Mouse (Mus musculus) stomach, postnatal 0 days (tissue): ENCODE measurements around the gene Sema6d. TPM values are rescaled to one million over a fixed set of nuclear protein-coding genes. Genes with fewer than 3 reads are reported as not detected.

Experiments
- ATAC-seq: fragments of 200-750 bp; cut with Nextera tagmentation; 2 replicates; pipeline ENCODE4 v1.8.0; 2017; ENCODE audit not compliant: low FRiP score, low TSS enrichment
- DNase-seq: peaks from one replicate; pipeline ENCODE4 v3.0.0-alpha.2; 2016; ENCODE audit warnings: low spot score
- H3K27ac ChIP-seq: fragments of 300-500 bp; sonication (generic); replicated peaks from 2 replicates; pipeline ENCODE4 v1.5.1; 2014; ENCODE audit warnings: mild to moderate bottlenecking, control low read depth
- H3K27me3 ChIP-seq: fragments of 300-500 bp; sonication (generic); 2 replicates; pipeline ENCODE4 v1.6.1; 2014; ENCODE audit warnings: low read length; ENCODE audit not compliant: control insufficient read depth, insufficient read depth
- H3K36me3 ChIP-seq: fragments of 300-500 bp; sonication (generic); 2 replicates; pipeline ENCODE4 v1.6.1; 2014; ENCODE audit warnings: low read length, mixed read lengths; ENCODE audit not compliant: control insufficient read depth, insufficient read depth
- H3K4me1 ChIP-seq: fragments of 300-500 bp; sonication (generic); replicated peaks from 2 replicates; pipeline ENCODE4 v1.6.1; 2014; ENCODE audit warnings: antibody characterized with exemption; ENCODE audit not compliant: control insufficient read depth, insufficient read depth
- H3K4me2 ChIP-seq: fragments of 300-500 bp; sonication (generic); replicated peaks from 2 replicates; pipeline ENCODE4 v1.6.1; 2014; ENCODE audit warnings: low read depth, mild to moderate bottlenecking, control low read depth, moderate library complexity
- H3K4me3 ChIP-seq: fragments of 300-500 bp; sonication (generic); 2 replicates; pipeline ENCODE4 v1.5.1; 2014; ENCODE audit warnings: low read depth, low read length, control low read depth
- H3K9ac ChIP-seq: fragments of 300-500 bp; sonication (generic); 2 replicates; pipeline ENCODE4 v1.6.1; 2014; ENCODE audit warnings: mild to moderate bottlenecking, low read length, control low read depth, mixed read lengths
- H3K9me3 ChIP-seq: fragments of 300-500 bp; sonication (generic); 2 replicates; pipeline ENCODE4 v1.6.1; 2016; ENCODE audit warnings: low read length; ENCODE audit not compliant: control insufficient read depth
- CTCF ChIP-seq: IDR thresholded peaks from 2 replicates; pipeline ENCODE4 v1.5.1; 2016; ENCODE audit warnings: antibody characterized with exemption, low read depth, mild to moderate bottlenecking, moderate library complexity
- EP300 ChIP-seq: optimal IDR thresholded peaks from 2 replicates; pipeline ENCODE3; 2016; ENCODE audit warnings: antibody characterized with exemption
- WGBS: fragments of 180-500 bp; shearing (Covaris S2); extraction: QIAGEN DNeasy Blood & Tissue Kit; methylation state at CpG from one replicate; pipeline ENCODE4 v1.1.7; 2014; 5-methylcytosine and 5-hydroxymethylcytosine counted together
- polyA plus RNA-seq: library from polyadenylated mRNA; unstranded; fragments of >200 nt; fragmentation: Nextera tagmentation; extraction: Ambion mirVana; gene quantifications from 2 replicates; pipeline ENCODE4 v1.2.1, GENCODE M21; 2015

Sema6d gene
- polyA plus RNA-seq, 1 experiment from 2014 or later = 2.1 TPM

- no peak overlapping the region for H3K4me3 ChIP-seq
- TF ChIP-seq EP300 (no peak), CTCF (no peak)
- no peak overlapping the region for H3K4me2 ChIP-seq
- DNase-seq (no peak), ATAC-seq (no peak)
- H3K27ac ChIP-seq = no peak overlapping the region
- WGBS = 56% methylated on average over 2 of the region's 2 CpGs
- H3K4me1 ChIP-seq = no peaks in the 10 kb centered on the region
- H3K36me3 ChIP-seq = no peaks in the 10 kb centered on the region
- H3K9me3 ChIP-seq = no peaks in the 10 kb centered on the region
- H3K9ac ChIP-seq = no peak overlapping the region
- no peaks in the 10 kb centered on the region for H3K27me3 ChIP-seq
Observed at GRCm38 (mm10) chr2:124208251-124208650, 118.5 kb downstream of the Sema6d start.

GRCm38 (mm10) chr2:124223559-124223958 is 133.8 kb downstream of the Sema6d start:
- Histone ChIP-seq H3K4me1 (no peaks in the 10 kb centered on the region), H3K4me2 (no peak overlapping the region), H3K36me3 (no peaks in the 10 kb centered on the region), H3K27me3 (no peaks in the 10 kb centered on the region), H3K4me3 (no peak overlapping the region), H3K27ac (no peak overlapping the region), H3K9ac (no peak overlapping the region), H3K9me3 (no peaks in the 10 kb centered on the region)
- TF ChIP-seq CTCF (no peak), EP300 (no peak)
- ATAC-seq (no peak), DNase-seq (no peak)
- 67% methylated on average over 7 of the region's 7 CpGs for WGBS

GRCm38 (mm10) chr2:124224328-124224727 is 134.6 kb downstream of the Sema6d start:
- Histone ChIP-seq H3K36me3 (no peaks in the 10 kb centered on the region), H3K27me3 (no peaks in the 10 kb centered on the region), H3K4me3 (no peak overlapping the region), H3K4me2 (no peak overlapping the region), H3K4me1 (no peaks in the 10 kb centered on the region), H3K27ac (no peak overlapping the region), H3K9me3 (no peaks in the 10 kb centered on the region), H3K9ac (no peak overlapping the region)
- TF ChIP-seq CTCF = no peak
- DNase-seq = no peak
- 66% methylated on average over 2 of the region's 2 CpGs for WGBS
- no peak for ATAC-seq

GRCm38 (mm10) chr2:124234636-124235221 is 145.0 kb downstream of the Sema6d start:
- ATAC-seq = no peak
- TF ChIP-seq EP300 = no peak
- TF ChIP-seq CTCF = no peak
- WGBS = 75% methylated on average over 9 of the region's 9 CpGs
- Histone ChIP-seq H3K9me3 (no peaks in the 10 kb centered on the region), H3K9ac (no peak overlapping the region), H3K4me2 (no peak overlapping the region), H3K27me3 (no peaks in the 10 kb centered on the region), H3K4me1 (no peaks in the 10 kb centered on the region), H3K36me3 (no peaks in the 10 kb centered on the region), H3K4me3 (no peak overlapping the region), H3K27ac (no peak overlapping the region)
- no peak for DNase-seq

DNA sequence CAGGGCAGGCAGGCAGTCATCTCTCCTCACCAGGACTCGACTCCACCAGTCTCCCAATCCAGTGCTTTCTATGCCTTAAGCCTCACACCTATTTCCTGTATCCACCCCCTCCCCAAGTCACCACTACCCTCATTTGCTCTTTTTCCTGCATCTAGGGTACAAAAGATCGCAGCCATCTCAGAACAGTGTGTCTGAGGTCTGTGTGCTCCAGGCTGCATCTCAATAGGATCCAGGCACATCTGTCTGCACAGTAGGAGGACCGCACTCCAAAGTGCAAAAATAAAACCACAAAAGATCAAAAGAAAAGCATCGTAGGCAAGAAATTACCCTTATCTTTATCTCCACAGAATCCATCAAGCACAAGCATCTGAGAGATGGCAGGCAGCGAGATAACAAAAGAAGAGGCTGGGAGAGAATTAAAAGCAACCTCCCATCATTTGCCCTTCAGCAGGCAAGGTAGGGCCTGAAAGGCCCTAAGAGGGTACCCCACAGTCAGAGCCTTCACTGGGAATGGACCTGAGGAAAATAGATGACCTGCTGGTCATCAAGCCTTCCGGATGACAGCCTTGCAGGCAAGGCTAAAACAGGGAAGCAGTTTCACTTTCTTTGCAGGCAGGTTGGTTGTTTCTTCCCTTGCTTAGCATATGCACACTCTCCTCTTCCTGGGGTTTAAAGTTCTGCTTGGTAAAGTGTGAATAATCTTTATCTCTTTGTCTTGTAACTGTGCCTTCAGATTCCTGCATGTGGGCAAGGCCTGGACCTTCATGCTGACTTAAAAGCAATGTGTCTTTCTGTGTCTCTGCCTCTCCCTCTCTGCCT is 145.7 kb downstream of the Sema6d start:
- ATAC-seq = no peak
- Histone ChIP-seq H3K36me3 (no peaks in the 10 kb centered on the region), H3K4me3 (no peak overlapping the region), H3K4me2 (no peak overlapping the region), H3K9ac (no peak overlapping the region), H3K4me1 (no peaks in the 10 kb centered on the region), H3K27ac (no peak overlapping the region), H3K27me3 (no peaks in the 10 kb centered on the region), H3K9me3 (no peaks in the 10 kb centered on the region)
- DNase-seq = no peak
- TF ChIP-seq EP300 (no peak), CTCF (no peak)
- WGBS = 58% methylated on average over 6 of the region's 6 CpGs

DNA sequence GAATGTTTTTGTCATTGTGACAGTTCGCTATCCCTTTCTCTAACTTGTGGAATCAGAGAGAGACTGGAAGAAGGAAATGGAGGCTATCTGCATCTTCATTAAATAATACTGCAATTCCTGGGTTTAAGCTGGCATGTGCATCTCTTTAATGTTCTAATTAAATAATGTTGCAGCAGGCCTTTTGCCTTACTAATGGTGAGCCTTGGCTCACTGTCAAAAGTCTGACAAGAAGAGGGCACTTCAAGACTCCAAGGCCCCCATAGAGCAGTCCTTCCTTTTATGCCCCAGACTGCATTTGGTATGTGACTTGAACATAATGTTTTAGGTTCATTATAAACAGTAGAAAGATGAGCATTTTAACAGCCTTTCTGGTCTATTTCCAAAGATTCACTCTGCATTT is 147.1 kb downstream of the Sema6d start:
- DNase-seq (no peak), ATAC-seq (no peak)
- H3K27ac ChIP-seq = no peak overlapping the region
- TF ChIP-seq EP300 = no peak
- no peak overlapping the region for H3K4me3 ChIP-seq
- no peaks in the 10 kb centered on the region for H3K9me3 ChIP-seq
- 83% methylated on average over 1 of the region's 1 CpGs for WGBS
- no peaks in the 10 kb centered on the region for H3K36me3 ChIP-seq
- H3K27me3 ChIP-seq = no peaks in the 10 kb centered on the region
- no peak overlapping the region for H3K4me2 ChIP-seq
- H3K9ac ChIP-seq = no peak overlapping the region
- H3K4me1 ChIP-seq = no peaks in the 10 kb centered on the region
